Mouse (Mus musculus) gastrocnemius, adult 2 months (tissue): Measurements from ENCODE around the gene Lrif1. TPM values are rescaled to one million over a fixed set of nuclear protein-coding genes. Genes with fewer than 3 reads are reported as not detected.
"Not testable (repeated sequence)": the region's sequence is repeated elsewhere in the genome, so short reads cannot be mapped to it uniquely, and the experiment has no call there.

Experiments
- DNase-seq: peaks from one replicate; pipeline ENCODE4 v3.0.0; 2022
- H3K27ac ChIP-seq: fragments of 200-600 bp; 2 replicates; pipeline ENCODE4 v1.8.1; 2022; ENCODE audit warnings: mild to moderate bottlenecking
- H3K4me3 ChIP-seq: fragments of 200-600 bp; 2 replicates; pipeline ENCODE4 v1.8.1; 2022; ENCODE audit warnings: mild to moderate bottlenecking, moderate library complexity
- CTCF ChIP-seq: fragments of 200-600 bp; IDR thresholded peaks from 2 replicates; pipeline ENCODE4 v1.8.1; 2022; ENCODE audit warnings: antibody characterized with exemption, mild to moderate bottlenecking, moderate library complexity
- intact Hi-C: fragments of 180-260 bp; cut with DNase I; formaldehyde crosslinking; loops from one replicate; pipeline ENCODE4 v1.15.1; 2025
- long read RNA-seq, 2 experiments: library from polyadenylated mRNA; stranded (forward); transcript quantifications; one replicate each; pipeline ENCODE4 v2.0.0; 2021
- total RNA-seq, 2 experiments: library from RNA; stranded (reverse); gene quantifications; 2 replicates each; pipeline ENCODE4 v1.2.3; 2021

The Lrif1 gene
- total RNA-seq, result 10 to 100 TPM in 1 of 2 experiments, 1 to 10 TPM in 1; 8.9 to 10.6 TPM
- long read RNA-seq, experiment 1, partial matches to known transcripts, result 1 of 7 reads
- long read RNA-seq, experiment 1, other reads (novel, unspliced or antisense), result 1 of 7 reads
- long read RNA-seq, experiment 2, transcript Lrif1-203 (3 exons, 1,669 nt), result major isoform, 7 of 13 reads
- long read RNA-seq, experiment 2, partial matches to known transcripts, result 3 of 13 reads
- long read RNA-seq, experiment 2, other reads (novel, unspliced or antisense), result 1 of 13 reads

GRCm38 (mm10) chr3:106684830-106685229 is at the start of gene Lrif1:
TSS of gene Lrif1 (plus strand) at chr3:106684987.
- no peak for TF ChIP-seq CTCF
- Histone ChIP-seq H3K4me3 (peak within 1 kb of the TSS; percentile 53), H3K27ac (no peak within 1 kb of the TSS)
- no peak for DNase-seq
- intact Hi-C loops, result no loop called here

GRCm38 (mm10) chr3:106672811-106673210 is 12.0 kb upstream of the Lrif1 start:
- intact Hi-C loops, H3K27ac ChIP-seq, H3K4me3 ChIP-seq, DNase-seq: not testable (repeated sequence)

GRCm38 (mm10) chr3:106685381-106685780 is 594 bp downstream of the Lrif1 start:
- no peak overlapping the region; the same call in 1 of the 2 replicates for H3K4me3 ChIP-seq
- intact Hi-C loops, result no loop called here
- H3K27ac ChIP-seq, result no peak overlapping the region
- no peak for TF ChIP-seq CTCF
- no peak for DNase-seq

- H3K27ac ChIP-seq, result peak overlapping the region; percentile 96
- DNase-seq, result peak; percentile 97
- peak overlapping the region; percentile 92 for H3K4me3 ChIP-seq
- intact Hi-C loops, result loop anchor here (2.0 kb wide), 1 partner anchor 175 kb away; the partner anchor contains the start of genes Cept1 and Dram2
- TF ChIP-seq CTCF, result no peak
Measured at GRCm38 (mm10) chr3:106721397-106722027, 36.7 kb downstream of the Lrif1 start.

- Histone ChIP-seq H3K4me3 (peak overlapping the region; percentile 92), H3K27ac (peak overlapping the region; percentile 96)
- TF ChIP-seq CTCF, result peak; percentile 23
- DNase-seq, result peak; percentile 86
- intact Hi-C loops, result no loop called here
Measured at GRCm38 (mm10) chr3:106722028-106722945, 37.5 kb downstream of the Lrif1 start.

GRCm38 (mm10) chr3:106755898-106756297 is 71.1 kb downstream of the Lrif1 start:
- TF ChIP-seq CTCF, result no peak
- intact Hi-C loops, result no loop called here
- H3K27ac ChIP-seq, result no peak overlapping the region
- H3K4me3 ChIP-seq, result no peak overlapping the region
- DNase-seq, result no peak

- no peak for DNase-seq
- no peak for TF ChIP-seq CTCF
- Histone ChIP-seq H3K27ac (no peak overlapping the region), H3K4me3 (no peak overlapping the region)
- intact Hi-C loops, result no loop called here
Measured at GRCm38 (mm10) chr3:106771834-106772233, 87.0 kb downstream of the Lrif1 start.

- DNase-seq, result no peak
- intact Hi-C loops, result no loop called here
- no peak overlapping the region for H3K27ac ChIP-seq
- TF ChIP-seq CTCF, result no peak
- H3K4me3 ChIP-seq, result no peak overlapping the region
Measured at GRCm38 (mm10) chr3:106785130-106785529, 100.3 kb downstream of the Lrif1 start.

Other genes starting within 250 kb of the Lrif1 start
- under 1 TPM in 1 of 2 experiments, not detected in 1; 0.08 TPM for gene Dennd2d, start 202.6 kb upstream of the Lrif1 start, total RNA-seq
- 100 to 1,000 TPM in 1 of 2 experiments, 10 to 100 TPM in 1; 94.2 to 101 TPM for gene Dram2, start 137.2 kb upstream of the Lrif1 start, total RNA-seq
- gene Cept1, start 137.2 kb upstream of the Lrif1 start, total RNA-seq, result 10 to 100 TPM; 24.8 to 27.0 TPM
- 1 to 10 TPM in 1 of 2 experiments, under 1 TPM in 1; 0.89 to 1.2 TPM for gene Cd53, start 105.2 kb downstream of the Lrif1 start, total RNA-seq
- not detected for gene Olfr266, start 141.3 kb downstream of the Lrif1 start, total RNA-seq